Mouse (Mus musculus) midbrain, embryonic 13.5 days (tissue): Measurements from ENCODE around the gene Pnpla1. TPM values are rescaled to one million over a fixed set of nuclear protein-coding genes. Genes with fewer than 3 reads are reported as not detected.
"Not testable (repeated sequence)": the region's sequence is repeated elsewhere in the genome, so short reads cannot be mapped to it uniquely, and the experiment has no call there.

Experiments
- ATAC-seq: fragments of 200-750 bp; cut with Nextera tagmentation; 2 replicates; pipeline ENCODE4 v1.8.0; 2017; ENCODE audit warnings: mild to moderate bottlenecking, moderate TSS enrichment, moderate library complexity
- H3K27ac ChIP-seq: fragments of 300-500 bp; sonication (generic); 2 replicates; pipeline ENCODE4 v1.5.1; 2015; ENCODE audit warnings: inconsistent platforms, mild to moderate bottlenecking, moderate library complexity
- H3K27me3 ChIP-seq: fragments of 300-500 bp; sonication (generic); 2 replicates; pipeline ENCODE4 v1.6.1; 2015; ENCODE audit warnings: mild to moderate bottlenecking, inconsistent platforms
- H3K36me3 ChIP-seq: fragments of 300-500 bp; sonication (generic); 2 replicates; pipeline ENCODE4 v1.6.1; 2015; ENCODE audit warnings: mild to moderate bottlenecking, inconsistent platforms
- H3K4me1 ChIP-seq: fragments of 300-500 bp; sonication (generic); replicated peaks from 2 replicates; pipeline ENCODE4 v1.6.1; 2015; ENCODE audit warnings: inconsistent platforms
- H3K4me2 ChIP-seq: fragments of 300-500 bp; sonication (generic); replicated peaks from 2 replicates; pipeline ENCODE4 v1.6.1; 2015; ENCODE audit warnings: moderate library complexity, mild to moderate bottlenecking, inconsistent platforms
- H3K4me3 ChIP-seq: fragments of 300-500 bp; sonication (generic); replicated peaks from 2 replicates; pipeline ENCODE4 v1.5.1; 2015; ENCODE audit warnings: mild to moderate bottlenecking, inconsistent platforms
- H3K9ac ChIP-seq: fragments of 300-500 bp; sonication (generic); replicated peaks from 2 replicates; pipeline ENCODE4 v1.6.1; 2015; ENCODE audit warnings: mild to moderate bottlenecking, inconsistent platforms
- H3K9me3 ChIP-seq: fragments of 300-500 bp; sonication (generic); 2 replicates; pipeline ENCODE4 v1.6.1; 2016; ENCODE audit warnings: mild to moderate bottlenecking, inconsistent platforms
- WGBS: fragments of 180-500 bp; shearing (Covaris S2); methylation state at CpG from one replicate; pipeline ENCODE4 v1.1.7; 2015; 5-methylcytosine and 5-hydroxymethylcytosine counted together
- polyA plus RNA-seq: library from polyadenylated mRNA; unstranded; fragments of >200 nt; fragmentation: Nextera tagmentation; extraction: Ambion mirVana; gene quantifications from 2 replicates; pipeline ENCODE4 v1.2.1, GENCODE M21; 2015

The Pnpla1 gene
- polyA plus RNA-seq = not detected in 2 replicates

GRCm38 (mm10) chr17:28858205-28858604 is at the start of gene Pnpla1:
TSS of gene Pnpla1 (plus strand) at chr17:28858411.
- Histone ChIP-seq H3K9me3 (peaks cover 9% of the 10 kb centered on the region), H3K4me3 (no peak within 1 kb of the TSS), H3K9ac (no peak within 1 kb of the TSS), H3K4me2 (no peak within 1 kb of the TSS), H3K27me3 (no peaks in the 10 kb centered on the region), H3K27ac (no peak within 1 kb of the TSS), H3K4me1 (0 out of 2 replicates have a peak, but pooled peaks cover 5% of the 10 kb centered on the region), H3K36me3 (no peaks in the 10 kb centered on the region)
- 32% methylated on average over 12 of the region's 12 CpGs for WGBS
- no peak for ATAC-seq

GRCm38 (mm10) chr17:28808714-28809113 is 49.5 kb upstream of the Pnpla1 start:
- H3K4me1 ChIP-seq = no peaks in the 10 kb centered on the region

GRCm38 (mm10) chr17:28809175-28809831 is 48.9 kb upstream of the Pnpla1 start:
- Histone ChIP-seq H3K4me2 (no peak overlapping the region), H3K36me3 (peaks cover 83% of the 10 kb centered on the region), H3K9ac (no peak overlapping the region), H3K4me1 (no peaks in the 10 kb centered on the region), H3K9me3 (no peaks in the 10 kb centered on the region), H3K27ac (no peak overlapping the region), H3K27me3 (no peaks in the 10 kb centered on the region), H3K4me3 (no peak overlapping the region)
- no peak for ATAC-seq
- WGBS = 98% methylated on average over 10 of the region's 10 CpGs

More at GRCm38 (mm10) chr17:28808714-28809113, 49.5 kb upstream of the Pnpla1 start:
- H3K9ac ChIP-seq = no peak overlapping the region
- H3K4me3 ChIP-seq = no peak overlapping the region
- no peak overlapping the region for H3K4me2 ChIP-seq
- 97% methylated on average over 8 of the region's 8 CpGs for WGBS
- H3K27ac ChIP-seq = no peak overlapping the region
- no peak for ATAC-seq
- no peaks in the 10 kb centered on the region for H3K27me3 ChIP-seq
- H3K36me3 ChIP-seq = peaks cover 77% of the 10 kb centered on the region
- H3K9me3 ChIP-seq = no peaks in the 10 kb centered on the region

GRCm38 (mm10) chr17:28812345-28812744 is 45.9 kb upstream of the Pnpla1 start:
- H3K27ac ChIP-seq = no peak overlapping the region
- 97% methylated on average over 10 of the region's 10 CpGs for WGBS
- no peaks in the 10 kb centered on the region for H3K4me1 ChIP-seq
- H3K36me3 ChIP-seq = peaks cover 94% of the 10 kb centered on the region
- no peaks in the 10 kb centered on the region for H3K27me3 ChIP-seq
- no peak overlapping the region for H3K4me2 ChIP-seq
- H3K4me3 ChIP-seq = no peak overlapping the region
- H3K9me3 ChIP-seq = no peaks in the 10 kb centered on the region
- ATAC-seq = no peak
- H3K9ac ChIP-seq = no peak overlapping the region

GRCm38 (mm10) chr17:28814529-28815097 is 43.6 kb upstream of the Pnpla1 start:
- Histone ChIP-seq H3K9me3 (no peaks in the 10 kb centered on the region), H3K4me1 (no peaks in the 10 kb centered on the region), H3K27ac (no peak overlapping the region), H3K36me3 (peaks cover 95% of the 10 kb centered on the region), H3K4me2 (no peak overlapping the region), H3K4me3 (no peak overlapping the region), H3K9ac (no peak overlapping the region), H3K27me3 (no peaks in the 10 kb centered on the region)
- WGBS = 92% methylated on average over 18 of the region's 18 CpGs
- ATAC-seq = no peak

GRCm38 (mm10) chr17:28815384-28816004 is 42.7 kb upstream of the Pnpla1 start:
- H3K27ac ChIP-seq = no peak overlapping the region
- H3K9me3 ChIP-seq = no peaks in the 10 kb centered on the region
- no peak for ATAC-seq
- H3K27me3 ChIP-seq = no peaks in the 10 kb centered on the region
- H3K36me3 ChIP-seq = peaks cover 93% of the 10 kb centered on the region
- no peaks in the 10 kb centered on the region for H3K4me1 ChIP-seq
- WGBS = 92% methylated on average over 10 of the region's 10 CpGs
- no peak overlapping the region for H3K4me2 ChIP-seq
- H3K4me3 ChIP-seq = no peak overlapping the region
- H3K9ac ChIP-seq = no peak overlapping the region

- not testable (repeated sequence) for ATAC-seq, H3K4me2 ChIP-seq
- WGBS = 95% methylated on average over 10 of the region's 10 CpGs
Measured at GRCm38 (mm10) chr17:28816326-28816725, 41.9 kb upstream of the Pnpla1 start.

GRCm38 (mm10) chr17:28816875-28817811 is 41.1 kb upstream of the Pnpla1 start:
- Histone ChIP-seq H3K9ac (no peak overlapping the region), H3K27me3 (no peaks in the 10 kb centered on the region), H3K27ac (no peak overlapping the region), H3K4me1 (no peaks in the 10 kb centered on the region), H3K9me3 (no peaks in the 10 kb centered on the region), H3K4me2 (no peak overlapping the region), H3K4me3 (no peak overlapping the region), H3K36me3 (peaks cover 95% of the 10 kb centered on the region)
- 96% methylated on average over 25 of the region's 25 CpGs for WGBS
- no peak for ATAC-seq

More at GRCm38 (mm10) chr17:28816326-28816725, 41.9 kb upstream of the Pnpla1 start:
- H3K27ac ChIP-seq, H3K27me3 ChIP-seq, H3K4me1 ChIP-seq, H3K9me3 ChIP-seq, H3K9ac ChIP-seq, H3K4me3 ChIP-seq: not testable (repeated sequence)
- H3K36me3 ChIP-seq = peaks cover 93% of the 10 kb centered on the region

- no peaks in the 10 kb centered on the region for H3K27me3 ChIP-seq
- no peaks in the 10 kb centered on the region for H3K4me1 ChIP-seq
- 89% methylated on average over 2 of the region's 2 CpGs for WGBS
- no peak for ATAC-seq
- peaks cover 95% of the 10 kb centered on the region for H3K36me3 ChIP-seq
- H3K27ac ChIP-seq = no peak overlapping the region
- no peaks in the 10 kb centered on the region for H3K9me3 ChIP-seq
- H3K4me2 ChIP-seq = no peak overlapping the region
- no peak overlapping the region for H3K9ac ChIP-seq
- H3K4me3 ChIP-seq = no peak overlapping the region
Measured at GRCm38 (mm10) chr17:28820189-28820588, 38.0 kb upstream of the Pnpla1 start.

- H3K9me3 ChIP-seq = no peaks in the 10 kb centered on the region
- WGBS = 95% methylated on average over 13 of the region's 13 CpGs
- no peaks in the 10 kb centered on the region for H3K4me1 ChIP-seq
- no peaks in the 10 kb centered on the region for H3K27me3 ChIP-seq
- H3K4me2 ChIP-seq = no peak overlapping the region
- no peak overlapping the region for H3K4me3 ChIP-seq
- no peak for ATAC-seq
- H3K27ac ChIP-seq = no peak overlapping the region
- peaks cover 97% of the 10 kb centered on the region for H3K36me3 ChIP-seq
- H3K9ac ChIP-seq = no peak overlapping the region
Measured at GRCm38 (mm10) chr17:28823004-28823745, 35.0 kb upstream of the Pnpla1 start.

GRCm38 (mm10) chr17:28823749-28824148 is 34.5 kb upstream of the Pnpla1 start:
- peaks cover 97% of the 10 kb centered on the region for H3K36me3 ChIP-seq
- 82% methylated on average over 11 of the region's 11 CpGs for WGBS

More at GRCm38 (mm10) chr17:28823749-28824148, 34.5 kb upstream of the Pnpla1 start:
- Histone ChIP-seq H3K27me3 (no peaks in the 10 kb centered on the region), H3K27ac (no peak overlapping the region), H3K4me3 (no peak overlapping the region), H3K9me3 (no peaks in the 10 kb centered on the region), H3K4me1 (no peaks in the 10 kb centered on the region), H3K9ac (no peak overlapping the region), H3K4me2 (no peak overlapping the region)
- no peak for ATAC-seq
